Mouse (Mus musculus): Measurements from ENCODE around the gene Mob3a. TPM values are rescaled to one million over a fixed set of nuclear protein-coding genes. Genes with fewer than 3 reads are reported as not detected.

Mob3a gene
- total and polyA plus RNA-seq, 2 experiments from 2014 or later = 10.8 to 15.0 TPM

DNA sequence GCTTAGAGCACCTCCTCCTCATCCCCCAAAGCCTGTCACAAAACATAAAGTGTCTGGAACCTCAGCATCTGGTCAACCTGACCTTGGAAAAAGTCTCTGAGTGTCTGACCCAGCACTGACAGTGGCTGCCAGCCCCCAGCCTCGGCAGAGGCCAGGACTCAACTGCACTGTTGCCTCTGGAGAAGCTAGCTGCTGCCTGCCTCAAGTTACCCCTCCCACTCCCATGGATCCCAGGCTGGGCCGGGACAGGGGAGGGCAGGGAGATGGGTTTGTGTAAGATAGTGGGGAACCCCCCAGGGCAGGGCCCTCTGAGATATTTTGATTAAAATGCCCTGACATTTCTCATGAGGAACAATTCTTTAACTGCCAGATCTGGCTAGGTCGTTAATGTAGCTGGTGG lies 3.3 kb upstream of the Mob3a start:
- Histone ChIP-seq H3K9me3 (replicated peaks; ENCODE audit: control insufficient read depth, low read length) (no peaks in the 10 kb centered on the region), H3K27ac (ENCODE audit: low read depth) (no peak overlapping the region), H3K4me2 (ENCODE audit: low read depth, low read length) (no peak overlapping the region), H3K4me3 (ENCODE audit: low read depth, low read length) (no peak overlapping the region), H3K27me3 (ENCODE audit: control insufficient read depth, insufficient read depth, low read length) (no peaks in the 10 kb centered on the region), H3K36me3 (replicated peaks; ENCODE audit: control insufficient read depth, insufficient read depth, low read length) (peaks cover 39% of the 10 kb centered on the region), H3K9ac (replicated peaks; ENCODE audit: low read depth, low read length) (no peak overlapping the region), H3K4me1 (ENCODE audit: control insufficient read depth, insufficient read depth) (peaks cover 9% of the 10 kb centered on the region; the same call in 1 of the 2 replicates)
- WGBS = 52% methylated on average over 3 of the region's 3 CpGs
- DNase-seq (ENCODE audit: low spot score) (no peak), ATAC-seq (ENCODE audit: insufficient read depth, low read depth) (no peak)
- TF ChIP-seq CTCF (IDR thresholded peaks at IDR 0.05; ENCODE audit: low read depth) (no peak), EP300 (IDR thresholded peaks at IDR 0.05; ENCODE audit: low read depth) (no peak)

GRCm38 (mm10) chr10:80704418-80704817 lies 2.6 kb upstream of the Mob3a start:
- ATAC-seq (ENCODE audit: insufficient read depth, low read depth) = no peak
- Histone ChIP-seq H3K4me3 (ENCODE audit: low read depth, low read length) (no peak overlapping the region), H3K9ac (replicated peaks; ENCODE audit: low read depth, low read length) (no peak overlapping the region), H3K4me1 (ENCODE audit: control insufficient read depth, insufficient read depth) (peaks cover 9% of the 10 kb centered on the region; the same call in 1 of the 2 replicates), H3K4me2 (ENCODE audit: low read depth, low read length) (no peak overlapping the region), H3K27me3 (ENCODE audit: control insufficient read depth, insufficient read depth, low read length) (no peaks in the 10 kb centered on the region), H3K9me3 (replicated peaks; ENCODE audit: control insufficient read depth, low read length) (no peaks in the 10 kb centered on the region), H3K36me3 (replicated peaks; ENCODE audit: control insufficient read depth, insufficient read depth, low read length) (peaks cover 33% of the 10 kb centered on the region), H3K27ac (ENCODE audit: low read depth) (no peak overlapping the region)
- 79% methylated on average over 5 of the region's 5 CpGs for WGBS
- no peak for DNase-seq (ENCODE audit: low spot score)
- TF ChIP-seq CTCF (IDR thresholded peaks at IDR 0.05; ENCODE audit: low read depth) = no peak
- no peak for TF ChIP-seq EP300 (IDR thresholded peaks at IDR 0.05; ENCODE audit: low read depth)

- Histone ChIP-seq H3K4me1 (ENCODE audit: control insufficient read depth, insufficient read depth) (peaks cover 9% of the 10 kb centered on the region; the same call in 1 of the 2 replicates), H3K27ac (ENCODE audit: low read depth) (no peak overlapping the region), H3K27me3 (ENCODE audit: control insufficient read depth, insufficient read depth, low read length) (no peaks in the 10 kb centered on the region), H3K9me3 (replicated peaks; ENCODE audit: control insufficient read depth, low read length) (no peaks in the 10 kb centered on the region), H3K4me2 (ENCODE audit: low read depth, low read length) (peak overlapping the region; percentile 74; the same call in 1 of the 2 replicates), H3K9ac (replicated peaks; ENCODE audit: low read depth, low read length) (no peak overlapping the region), H3K4me3 (ENCODE audit: low read depth, low read length) (no peak overlapping the region), H3K36me3 (replicated peaks; ENCODE audit: control insufficient read depth, insufficient read depth, low read length) (peaks cover 25% of the 10 kb centered on the region)
- WGBS = 81% methylated on average over 5 of the region's 5 CpGs
- DNase-seq (ENCODE audit: low spot score) (no peak), ATAC-seq (ENCODE audit: insufficient read depth, low read depth) (no peak)
- TF ChIP-seq EP300 (IDR thresholded peaks at IDR 0.05; ENCODE audit: low read depth) (no peak), CTCF (IDR thresholded peaks at IDR 0.05; ENCODE audit: low read depth) (no peak)
Observed at GRCm38 (mm10) chr10:80703643-80704042, 1.9 kb upstream of the Mob3a start.

DNA sequence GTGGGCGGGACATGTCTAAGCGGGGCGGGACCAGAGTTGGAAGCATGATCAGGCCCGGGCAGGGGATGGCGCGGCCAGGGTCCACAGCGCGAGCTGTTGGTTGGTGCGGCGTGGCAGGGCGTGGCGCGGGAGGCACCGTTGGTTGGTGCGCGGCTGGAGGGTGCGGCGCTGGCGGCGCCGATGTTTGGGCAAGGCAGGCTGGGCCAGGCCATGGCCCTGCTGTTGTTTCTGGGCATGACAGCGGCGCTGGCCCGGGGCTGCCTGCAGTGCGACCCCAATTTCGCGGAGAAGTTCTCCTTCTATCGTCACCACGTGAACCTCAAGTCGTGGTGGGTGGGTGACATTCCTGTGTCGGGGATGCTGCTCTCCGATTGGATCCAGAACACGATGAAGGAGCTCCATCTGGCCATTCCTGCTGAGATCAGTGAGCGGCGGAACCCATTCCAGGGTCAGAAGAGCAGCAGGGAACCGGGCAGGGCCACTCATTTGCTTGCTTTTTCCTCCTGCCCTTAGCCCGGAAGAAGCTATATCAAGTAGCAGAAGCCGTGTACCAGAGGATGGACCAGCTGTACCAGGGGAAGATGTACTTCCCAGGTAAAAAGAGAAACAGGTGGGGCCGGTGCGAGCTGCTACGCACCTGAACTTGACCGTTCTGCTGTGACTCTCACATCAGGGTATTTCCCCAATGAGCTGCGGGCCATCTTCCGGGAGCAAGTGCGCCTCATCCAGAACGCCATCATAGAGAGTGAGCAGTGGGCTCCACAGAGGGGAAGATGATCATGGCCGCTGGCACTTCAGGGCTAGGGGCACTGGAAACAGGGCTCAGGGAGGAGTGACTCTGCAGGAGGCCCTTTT lies 986 bp upstream of the Mob3a start:
- Histone ChIP-seq H3K4me1 (ENCODE audit: control insufficient read depth, insufficient read depth) (peaks cover 12% of the 10 kb centered on the region; the same call in 1 of the 2 replicates), H3K4me3 (ENCODE audit: low read depth, low read length) (peak overlapping the region; percentile 56), H3K9me3 (replicated peaks; ENCODE audit: control insufficient read depth, low read length) (no peaks in the 10 kb centered on the region), H3K4me2 (ENCODE audit: low read depth, low read length) (peak overlapping the region; percentile 74), H3K27me3 (ENCODE audit: control insufficient read depth, insufficient read depth, low read length) (no peaks in the 10 kb centered on the region), H3K9ac (replicated peaks; ENCODE audit: low read depth, low read length) (peak overlapping the region; percentile 34; the same call in 1 of the 2 replicates), H3K27ac (ENCODE audit: low read depth) (peak overlapping the region; percentile 69), H3K36me3 (replicated peaks; ENCODE audit: control insufficient read depth, insufficient read depth, low read length) (peaks cover 21% of the 10 kb centered on the region)
- ATAC-seq (ENCODE audit: insufficient read depth, low read depth) (peak; percentile 82), DNase-seq (ENCODE audit: low spot score) (peak; percentile 88)
- TF ChIP-seq EP300 (IDR thresholded peaks at IDR 0.05; ENCODE audit: low read depth) = peak; percentile 28; the same call in 1 of the 2 replicates
- no peak for TF ChIP-seq CTCF (IDR thresholded peaks at IDR 0.05; ENCODE audit: low read depth)
- WGBS = 2% methylated on average over 47 of the region's 47 CpGs

DNA sequence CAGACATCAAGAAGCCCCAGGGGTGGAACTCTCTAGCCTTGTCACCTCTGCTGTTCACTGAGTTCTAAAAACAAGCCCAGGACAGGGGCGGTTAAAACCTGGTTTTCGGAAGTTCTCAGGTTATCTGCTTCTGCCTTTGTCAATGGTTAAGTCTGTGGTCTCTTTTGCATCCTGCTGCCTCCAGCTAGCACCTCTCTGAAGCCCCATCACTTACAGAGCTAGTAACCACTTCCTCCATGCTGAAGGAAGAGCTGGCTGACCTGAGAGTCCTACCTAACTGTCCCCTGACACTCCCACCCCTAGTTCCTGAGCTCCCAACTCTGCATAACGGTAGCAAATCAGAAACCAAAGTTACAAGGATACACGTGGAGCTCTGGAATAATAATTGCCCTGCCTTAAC lies 1.0 kb downstream of the Mob3a start:
- WGBS = 37% methylated on average over 4 of the region's 4 CpGs
- peaks cover 12% of the 10 kb centered on the region; the same call in 1 of the 2 replicates for H3K4me1 ChIP-seq (ENCODE audit: control insufficient read depth, insufficient read depth)
- H3K36me3 ChIP-seq (replicated peaks; ENCODE audit: control insufficient read depth, insufficient read depth, low read length) = 0 out of 2 replicates have a peak, but pooled peaks cover 5% of the 10 kb centered on the region
- DNase-seq (ENCODE audit: low spot score) (no peak), ATAC-seq (ENCODE audit: insufficient read depth, low read depth) (no peak)
- no peak overlapping the region for H3K27ac ChIP-seq (ENCODE audit: low read depth)
- no peaks in the 10 kb centered on the region for H3K27me3 ChIP-seq (ENCODE audit: control insufficient read depth, insufficient read depth, low read length)
- peak overlapping the region; percentile 56 for H3K4me3 ChIP-seq (ENCODE audit: low read depth, low read length)
- H3K9me3 ChIP-seq (replicated peaks; ENCODE audit: control insufficient read depth, low read length) = no peaks in the 10 kb centered on the region
- peak overlapping the region; percentile 62 for H3K4me2 ChIP-seq (ENCODE audit: low read depth, low read length)
- TF ChIP-seq EP300 (IDR thresholded peaks at IDR 0.05; ENCODE audit: low read depth) = no peak
- no peak for TF ChIP-seq CTCF (IDR thresholded peaks at IDR 0.05; ENCODE audit: low read depth)
- H3K9ac ChIP-seq (replicated peaks; ENCODE audit: low read depth, low read length) = 0 out of 2 replicates have a peak overlapping the region, but pooled peaks have one; percentile 43

All from heart, postnatal 0 days (tissue).